ENCODE assay signal across 8 mouse cellular contexts in genomic region chr13:55692535-55693242, GRCm38 (mm10). TPM values are rescaled to one million over a fixed set of nuclear protein-coding genes. Genes with fewer than 3 reads are reported as not detected.
DNase-seq lines count a peak whose midpoint lies in the region; ATAC-seq and TF ChIP-seq lines count a peak whose summit lies in the region.

B230219D22Rik (plus strand) TSS chr13:55693124.

- TF ChIP-seq CTCF in bone marrow macrophage, adult 2 months (IDR thresholded peaks at IDR 0.05; ENCODE audit: low read depth, low read length): no peak
- TF ChIP-seq CTCF in embryonic fibroblast, embryonic 13.5 days (IDR thresholded peaks at IDR 0.05; ENCODE audit: borderline replicate concordance, insufficient read depth, low read length): no peak

- H3K27me3 ChIP-seq in heart, embryonic 10.5 days (ENCODE audit: insufficient read depth, poor library complexity, severe bottlenecking): no peaks in the 10 kb centered on the region
- H3K27me3 ChIP-seq in kidney, embryonic 15.5 days: no peaks in the 10 kb centered on the region

- peak; percentile 98 for ATAC-seq in kidney, embryonic 15.5 days (replicated peaks; ENCODE audit: low FRiP score)
- peak; percentile 81 for ATAC-seq in monocyte, adult 5-6 weeks (replicated peaks; ENCODE audit: insufficient number of reproducible peaks, low FRiP score, low TSS enrichment, poor library complexity, severe bottlenecking)

- peak within 1 kb of the TSS; percentile 87 for H3K27ac ChIP-seq in bone marrow macrophage, adult 2 months (ENCODE audit: insufficient read depth, low read depth, low read length)
- H3K27ac ChIP-seq in embryonic fibroblast, embryonic 13.5 days (ENCODE audit: insufficient read depth, low read length): peak within 1 kb of the TSS; percentile 87
- peak within 1 kb of the TSS; percentile 100 for H3K27ac ChIP-seq in heart, embryonic 10.5 days
- H3K27ac ChIP-seq in kidney, embryonic 15.5 days: peak within 1 kb of the TSS; percentile 98

- DNase-seq in A20 (ENCODE audit: low read depth, low spot score): peak; percentile 97
- DNase-seq in heart, embryonic 10.5 days (ENCODE audit: low spot score): peak; percentile 96
- peak; percentile 94 for DNase-seq in liver
- peak; percentile 90 to 97 for DNase-seq in spleen, postnatal 4 days (ENCODE audit: low spot score in 2 of 2)

- WGBS in heart, embryonic 10.5 days: 2% methylated on average over 51 of the region's 51 CpGs
- WGBS in kidney, embryonic 15.5 days: 1% methylated on average over 51 of the region's 51 CpGs

- H3K4me2 ChIP-seq in kidney, embryonic 15.5 days: peak within 1 kb of the TSS; percentile 74

- peak; percentile 79 for TF ChIP-seq POLR2A in bone marrow macrophage, adult 2 months (IDR thresholded peaks at IDR 0.05; ENCODE audit: borderline replicate concordance, low read depth, low read length)
- TF ChIP-seq POLR2A in embryonic fibroblast, embryonic 13.5 days (IDR thresholded peaks at IDR 0.05; ENCODE audit: low read depth, low read length): peak; percentile 97

- H3K9ac ChIP-seq in kidney, embryonic 15.5 days: peak within 1 kb of the TSS; percentile 99

- peaks cover 13% of the 10 kb centered on the region for H3K4me1 ChIP-seq in bone marrow macrophage, adult 2 months (ENCODE audit: control insufficient read depth, insufficient read depth, low read length)
- no peaks in the 10 kb centered on the region for H3K4me1 ChIP-seq in embryonic fibroblast, embryonic 13.5 days (ENCODE audit: control insufficient read depth, insufficient read depth, low read length)
- peaks cover 26% of the 10 kb centered on the region for H3K4me1 ChIP-seq in heart, embryonic 10.5 days
- peaks cover 22% of the 10 kb centered on the region for H3K4me1 ChIP-seq in kidney, embryonic 15.5 days

- peak within 1 kb of the TSS; percentile 100 for H3K4me3 ChIP-seq in bone marrow macrophage, adult 2 months (ENCODE audit: insufficient read depth, low read length)
- peak within 1 kb of the TSS; percentile 84 for H3K4me3 ChIP-seq in embryonic fibroblast, embryonic 13.5 days (ENCODE audit: insufficient read depth, low read length)
- peak within 1 kb of the TSS; percentile 99 for H3K4me3 ChIP-seq in heart, embryonic 10.5 days
- H3K4me3 ChIP-seq in kidney, embryonic 15.5 days (replicated peaks): peak within 1 kb of the TSS; percentile 73

- no peaks in the 10 kb centered on the region; the same call in 1 of the 2 replicates for H3K36me3 ChIP-seq in heart, embryonic 10.5 days
- H3K36me3 ChIP-seq in kidney, embryonic 15.5 days: 0 out of 2 replicates have a peak, but pooled peaks cover 3% of the 10 kb centered on the region

- H3K9me3 ChIP-seq in heart, embryonic 10.5 days: no peaks in the 10 kb centered on the region
- no peaks in the 10 kb centered on the region for H3K9me3 ChIP-seq in kidney, embryonic 15.5 days (replicated peaks)

RNA-seq across cellular contexts. Expression of gene B230219D22Rik, which starts in this region (rescaled TPM):
- 46.8 and 50.4 TPM in 2 replicates for polyA plus RNA-seq in bone marrow macrophage, adult 2 months (2012; ENCODE audit: insufficient read depth, insufficient read length, missing spikeins)
- 91.3 and 96.3 TPM in 2 replicates for polyA plus RNA-seq in embryonic fibroblast, embryonic 13.5 days (2011; ENCODE audit: insufficient read length, low read depth, missing spikeins)
- polyA plus RNA-seq in heart, embryonic 10.5 days (2016; fragmentation: Nextera tagmentation; extraction: Ambion mirVana): 61.1 and 61.3 TPM in 2 replicates
- 63.0 and 64.1 TPM in 2 replicates for polyA plus RNA-seq in kidney, embryonic 15.5 days (2015; fragmentation: Nextera tagmentation; extraction: Ambion mirVana)
- total RNA-seq in monocyte, adult 5-6 weeks (2017): 37.5 to 51.1 TPM (median 49.4 TPM) in 3 replicates

Comparison
In these comparisons a context has a peak if more than half of its experiments do, and no peak if none do; other contexts are left out.
1. Peak in every context shown above with its lines: DNase-seq, ATAC-seq, H3K4me3 ChIP-seq and H3K27ac ChIP-seq.